Mouse (Mus musculus): ENCODE data around the gene Tktl1.

GRCm38 (mm10) chrX:74248651-74249050, 71.6 kb downstream of the Tktl1 start:
- TF ChIP-seq CTCF (IDR thresholded peaks at IDR 0.05; ENCODE audit: control insufficient read depth, insufficient read depth, insufficient read length) = no peak
- no peak for TF ChIP-seq MAX (IDR thresholded peaks at IDR 0.05)
- no peak for TF ChIP-seq USF1 (IDR thresholded peaks at IDR 0.05; ENCODE audit: low read depth)

Measured in C2C12 (cell line).